Mouse (Mus musculus) heart, embryonic 14.5 days (tissue): Measurements from ENCODE around the gene Ubap2l. TPM values are rescaled to one million over a fixed set of nuclear protein-coding genes. Genes with fewer than 3 reads are reported as not detected.

ENCODE experiments used
- ATAC-seq: fragments of 200-750 bp; cut with Nextera tagmentation; 2 replicates; pipeline ENCODE4 v1.8.0; 2017; ENCODE audit warnings: low read depth, moderate TSS enrichment; ENCODE audit not compliant: insufficient number of reproducible peaks, insufficient read depth, low FRiP score
- H3K27ac ChIP-seq, 2 experiments: fragments of 200-500 bp in 1 of 2; fragments of 300-500 bp in 1 of 2; sonication (generic) in 1 of 2; replicated peaks in 1 of 2; 2 replicates each; pipeline ENCODE4 v1.5.1; 2012 to 2014; ENCODE audit warnings: low read depth in 2 of 2, low read length in 2 of 2, control low read depth in 1 of 2, mild to moderate bottlenecking in 1 of 2, mixed read lengths in 1 of 2; ENCODE audit not compliant: control insufficient read depth in 1 of 2, insufficient read depth in 1 of 2
- H3K27me3 ChIP-seq: fragments of 300-500 bp; sonication (generic); 2 replicates; pipeline ENCODE4 v1.6.1; 2014; ENCODE audit warnings: mild to moderate bottlenecking, low read length, control low read depth; ENCODE audit not compliant: control insufficient read depth, insufficient read depth
- H3K36me3 ChIP-seq: fragments of 300-500 bp; sonication (generic); 2 replicates; pipeline ENCODE4 v1.6.1; 2014; ENCODE audit warnings: mild to moderate bottlenecking, control low read depth, low read length, mixed read lengths; ENCODE audit not compliant: control insufficient read depth, insufficient read depth
- H3K4me1 ChIP-seq, 2 experiments: fragments of 200-500 bp in 1 of 2; fragments of 300-500 bp in 1 of 2; sonication (generic) in 1 of 2; 2 replicates each; pipeline ENCODE4 v1.6.1; 2012 to 2014; ENCODE audit warnings: low read length in 2 of 2, control low read depth in 1 of 2, mixed read lengths in 1 of 2; ENCODE audit not compliant: control insufficient read depth in 2 of 2, insufficient read depth in 2 of 2
- H3K4me2 ChIP-seq: fragments of 300-500 bp; sonication (generic); 2 replicates; pipeline ENCODE4 v1.6.1; 2014; ENCODE audit warnings: mild to moderate bottlenecking, low read length
- H3K4me3 ChIP-seq, 2 experiments: fragments of 200-500 bp in 1 of 2; fragments of 300-500 bp in 1 of 2; sonication (generic) in 1 of 2; 2 replicates each; pipeline ENCODE4 v1.5.1; 2012 to 2014; ENCODE audit warnings: low read length in 2 of 2, mild to moderate bottlenecking in 2 of 2, control low read depth in 1 of 2, low read depth in 1 of 2, moderate library complexity in 1 of 2; ENCODE audit not compliant: control insufficient read depth in 1 of 2, insufficient read depth in 1 of 2
- H3K9ac ChIP-seq: fragments of 300-500 bp; sonication (generic); 2 replicates; pipeline ENCODE4 v1.6.1; 2014; ENCODE audit warnings: mild to moderate bottlenecking, low read length
- H3K9me3 ChIP-seq: fragments of 300-500 bp; sonication (generic); 2 replicates; pipeline ENCODE4 v1.6.1; 2016; ENCODE audit warnings: low read length, control low read depth; ENCODE audit not compliant: control insufficient read depth
- WGBS: fragments of 180-500 bp; shearing (Covaris S2); extraction: QIAGEN DNeasy Blood & Tissue Kit; methylation state at CpG from one replicate; pipeline ENCODE4 v1.1.7; 2014; 5-methylcytosine and 5-hydroxymethylcytosine counted together
- polyA plus RNA-seq: library from polyadenylated mRNA; unstranded; fragments of >200 nt; fragmentation: Nextera tagmentation; extraction: Ambion mirVana; gene quantifications from 2 replicates; pipeline ENCODE4 v1.2.1, GENCODE M21; 2014

The Ubap2l gene
- 154 and 173 TPM in 2 replicates for polyA plus RNA-seq

GRCm38 (mm10) chr3:90052351-90053241 is at the start of gene Ubap2l:
Gene Ubap2l, minus strand, starts transcription at chr3:90052628.
- Histone ChIP-seq H3K4me1 (peaks cover 2 to 14% of the 10 kb centered on the region in 2 experiments; a peak in 3 of 4 replicates), H3K27me3 (no peaks in the 10 kb centered on the region), H3K36me3 (peaks cover 40% of the 10 kb centered on the region), H3K4me3 (peak within 1 kb of the TSS; percentile 94 to 95), H3K4me2 (peak within 1 kb of the TSS; percentile 86), H3K9ac (peak within 1 kb of the TSS; percentile 98), H3K9me3 (no peaks in the 10 kb centered on the region), H3K27ac (peak within 1 kb of the TSS; percentile 94 to 96)
- peak; percentile 92 for ATAC-seq
- WGBS: under 1% methylated on average over 78 of the region's 81 CpGs

DNA sequence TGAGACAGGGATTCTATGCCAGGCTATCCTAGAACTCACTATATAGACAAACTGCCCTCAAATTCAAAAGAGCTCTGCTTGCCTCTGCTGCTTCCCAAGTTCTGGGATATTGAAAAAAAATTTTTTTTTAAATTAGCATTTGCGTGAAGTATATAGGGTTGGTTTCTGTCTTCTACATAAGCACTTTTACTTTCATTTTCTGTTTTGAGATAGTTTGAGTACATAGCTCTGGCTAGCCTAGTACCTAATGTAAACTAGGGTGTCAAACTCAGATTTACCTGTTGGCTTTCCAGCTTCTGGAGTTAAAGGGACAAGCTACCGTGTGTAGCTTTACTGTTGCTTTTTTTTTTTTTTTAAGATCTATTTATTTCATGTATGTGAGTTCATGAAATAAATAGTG is 49.2 kb upstream of the Ubap2l start:
- Histone ChIP-seq H3K9ac (no peak overlapping the region), H3K4me3 (no peak overlapping the region), H3K27me3 (no peaks in the 10 kb centered on the region), H3K9me3 (no peaks in the 10 kb centered on the region), H3K36me3 (peaks cover 36% of the 10 kb centered on the region), H3K4me2 (no peak overlapping the region), H3K27ac (no peak overlapping the region), H3K4me1 (no peaks in the 10 kb centered on the region)
- no peak for ATAC-seq
- WGBS: 95% methylated on average over 2 of the region's 2 CpGs

- no peak for ATAC-seq
- 92% methylated on average over 3 of the region's 3 CpGs for WGBS
- no peak overlapping the region for H3K4me2 ChIP-seq
- H3K4me3 ChIP-seq: no peak overlapping the region
- no peak overlapping the region for H3K27ac ChIP-seq
- no peaks in the 10 kb centered on the region for H3K4me1 ChIP-seq
- no peaks in the 10 kb centered on the region for H3K27me3 ChIP-seq
- H3K9ac ChIP-seq: no peak overlapping the region
- H3K36me3 ChIP-seq: peaks cover 42% of the 10 kb centered on the region
- no peaks in the 10 kb centered on the region for H3K9me3 ChIP-seq
These were observed 48.6 kb upstream of the Ubap2l start for GRCm38 (mm10) chr3:90101010-90101409.

- H3K9ac ChIP-seq: no peak overlapping the region
- H3K4me2 ChIP-seq: no peak overlapping the region
- no peak overlapping the region for H3K27ac ChIP-seq
- peaks cover 0 to 5% of the 10 kb centered on the region in 2 experiments; a peak in 1 of 4 replicates for H3K4me1 ChIP-seq
- no peaks in the 10 kb centered on the region for H3K9me3 ChIP-seq
- 84% methylated on average over 5 of the region's 5 CpGs for WGBS
- no peaks in the 10 kb centered on the region for H3K27me3 ChIP-seq
- no peak overlapping the region for H3K4me3 ChIP-seq
- peaks cover 71% of the 10 kb centered on the region for H3K36me3 ChIP-seq
- no peak for ATAC-seq
These were observed 45.5 kb upstream of the Ubap2l start for GRCm38 (mm10) chr3:90097928-90098327.

DNA sequence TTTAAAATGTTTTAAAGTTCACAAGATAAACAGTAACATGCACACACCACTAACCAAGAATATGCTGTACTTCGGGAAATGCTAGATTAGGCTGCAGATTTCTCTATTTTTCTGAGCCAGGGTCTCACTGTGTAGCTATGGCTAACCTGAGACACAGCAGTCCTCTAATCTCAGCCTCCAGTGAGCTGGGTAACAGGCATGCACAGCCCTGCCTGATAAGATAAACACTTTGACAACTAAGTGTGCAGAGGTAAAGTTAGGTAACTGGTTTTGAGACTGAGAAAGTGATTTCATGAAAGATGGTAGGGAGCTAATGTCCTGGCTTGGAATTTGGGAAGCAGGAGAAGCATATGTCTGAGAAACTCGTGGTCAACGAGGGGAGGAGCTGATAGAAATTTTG is 42.0 kb upstream of the Ubap2l start:
- Histone ChIP-seq H3K9ac (no peak overlapping the region), H3K4me1 (peaks cover 0 to 5% of the 10 kb centered on the region in 2 experiments; a peak in 1 of 4 replicates), H3K27ac (no peak overlapping the region), H3K4me3 (no peak overlapping the region), H3K4me2 (no peak overlapping the region), H3K9me3 (no peaks in the 10 kb centered on the region), H3K36me3 (peaks cover 90% of the 10 kb centered on the region), H3K27me3 (no peaks in the 10 kb centered on the region)
- ATAC-seq: no peak
- WGBS: 69% methylated on average over 3 of the region's 3 CpGs

GRCm38 (mm10) chr3:90090892-90091291 is 38.5 kb upstream of the Ubap2l start:
- Histone ChIP-seq H3K9me3 (no peaks in the 10 kb centered on the region), H3K9ac (no peak overlapping the region), H3K36me3 (peaks cover 97% of the 10 kb centered on the region), H3K4me1 (peaks cover 0 to 5% of the 10 kb centered on the region in 2 experiments; a peak in 1 of 4 replicates), H3K27ac (no peak overlapping the region), H3K4me2 (no peak overlapping the region), H3K27me3 (no peaks in the 10 kb centered on the region), H3K4me3 (no peak overlapping the region)
- 64% methylated on average over 6 of the region's 6 CpGs for WGBS
- ATAC-seq: no peak

DNA sequence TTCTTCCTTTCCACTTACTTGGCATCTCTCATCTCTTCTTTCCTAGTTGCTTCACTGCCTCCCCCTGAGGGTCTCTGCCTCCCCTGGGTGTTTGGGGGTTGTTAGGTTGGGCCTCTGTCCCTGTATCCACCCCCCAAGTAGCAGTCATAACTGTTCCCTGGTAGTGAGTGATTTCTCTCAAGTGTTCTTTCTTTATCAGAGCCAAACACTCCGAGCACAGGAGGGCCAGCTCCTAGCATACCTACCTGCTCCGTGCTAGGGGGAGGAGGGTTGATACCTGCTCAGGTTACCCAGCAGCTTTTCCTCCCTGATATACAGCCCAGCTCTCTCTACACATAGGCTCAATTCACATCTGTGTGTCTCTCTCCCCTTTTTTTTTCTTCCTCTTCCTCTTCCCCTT is 36.2 kb upstream of the Ubap2l start:
- peaks cover 75% of the 10 kb centered on the region for H3K36me3 ChIP-seq
- no peak for ATAC-seq
- H3K27me3 ChIP-seq: no peaks in the 10 kb centered on the region
- H3K27ac ChIP-seq: no peak overlapping the region
- WGBS: 76% methylated on average over 2 of the region's 2 CpGs
- H3K9ac ChIP-seq: no peak overlapping the region
- no peak overlapping the region for H3K4me3 ChIP-seq
- no peak overlapping the region for H3K4me2 ChIP-seq
- no peaks in the 10 kb centered on the region for H3K9me3 ChIP-seq
- H3K4me1 ChIP-seq: peaks cover 13 to 21% of the 10 kb centered on the region in 2 experiments
